Mouse (Mus musculus) liver, adult (tissue): Measurements from ENCODE around the gene Grik3.

ENCODE experiments used
- GATA4 ChIP-seq: IDR thresholded peaks from 2 replicates; pipeline ENCODE4 v1.6.1; 2014; ENCODE audit warnings: mild to moderate bottlenecking, low read length; ENCODE audit not compliant: insufficient replicate concordance

Grik3 gene

GRCm38 (mm10) chr4:125490661-125491504 is at the start of gene Grik3:
Gene Grik3, plus strand, starts transcription at chr4:125490700.
- TF ChIP-seq GATA4 = no peak

GRCm38 (mm10) chr4:125441821-125442220 is 48.7 kb upstream of the Grik3 start:
- TF ChIP-seq GATA4 = no peak

- TF ChIP-seq GATA4 = no peak
Observed at GRCm38 (mm10) chr4:125444366-125444765, 46.1 kb upstream of the Grik3 start.

GRCm38 (mm10) chr4:125450602-125451321 is 39.7 kb upstream of the Grik3 start:
- no peak for TF ChIP-seq GATA4

GRCm38 (mm10) chr4:125451821-125452220 is 38.7 kb upstream of the Grik3 start:
- no peak for TF ChIP-seq GATA4

GRCm38 (mm10) chr4:125456506-125456905 is 34.0 kb upstream of the Grik3 start:
- TF ChIP-seq GATA4 = no peak

GRCm38 (mm10) chr4:125457152-125458093 is 33.1 kb upstream of the Grik3 start:
- TF ChIP-seq GATA4 = no peak

GRCm38 (mm10) chr4:125459791-125460190 is 30.7 kb upstream of the Grik3 start:
- TF ChIP-seq GATA4 = no peak

GRCm38 (mm10) chr4:125469711-125470372 is 20.7 kb upstream of the Grik3 start:
- no peak for TF ChIP-seq GATA4

GRCm38 (mm10) chr4:125474903-125475302 is 15.6 kb upstream of the Grik3 start:
- no peak for TF ChIP-seq GATA4

- no peak for TF ChIP-seq GATA4
Observed at GRCm38 (mm10) chr4:125478071-125478470, 12.4 kb upstream of the Grik3 start.

GRCm38 (mm10) chr4:125481256-125481655 is 9.2 kb upstream of the Grik3 start:
- no peak for TF ChIP-seq GATA4

GRCm38 (mm10) chr4:125484131-125484530 is 6.4 kb upstream of the Grik3 start:
- no peak for TF ChIP-seq GATA4

GRCm38 (mm10) chr4:125485416-125486239 is 4.9 kb upstream of the Grik3 start:
- TF ChIP-seq GATA4 = no peak

- no peak for TF ChIP-seq GATA4
Observed at GRCm38 (mm10) chr4:125486616-125487015, 3.9 kb upstream of the Grik3 start.
